Mouse (Mus musculus): ENCODE data around the gene Gm20517. TPM values are rescaled to one million over a fixed set of nuclear protein-coding genes. Genes with fewer than 3 reads are reported as not detected.

Gm20517 gene
- 2.5 and 3.9 TPM in 2 replicates for polyA plus RNA-seq (2016; fragmentation: Nextera tagmentation; extraction: Ambion mirVana)

DNA sequence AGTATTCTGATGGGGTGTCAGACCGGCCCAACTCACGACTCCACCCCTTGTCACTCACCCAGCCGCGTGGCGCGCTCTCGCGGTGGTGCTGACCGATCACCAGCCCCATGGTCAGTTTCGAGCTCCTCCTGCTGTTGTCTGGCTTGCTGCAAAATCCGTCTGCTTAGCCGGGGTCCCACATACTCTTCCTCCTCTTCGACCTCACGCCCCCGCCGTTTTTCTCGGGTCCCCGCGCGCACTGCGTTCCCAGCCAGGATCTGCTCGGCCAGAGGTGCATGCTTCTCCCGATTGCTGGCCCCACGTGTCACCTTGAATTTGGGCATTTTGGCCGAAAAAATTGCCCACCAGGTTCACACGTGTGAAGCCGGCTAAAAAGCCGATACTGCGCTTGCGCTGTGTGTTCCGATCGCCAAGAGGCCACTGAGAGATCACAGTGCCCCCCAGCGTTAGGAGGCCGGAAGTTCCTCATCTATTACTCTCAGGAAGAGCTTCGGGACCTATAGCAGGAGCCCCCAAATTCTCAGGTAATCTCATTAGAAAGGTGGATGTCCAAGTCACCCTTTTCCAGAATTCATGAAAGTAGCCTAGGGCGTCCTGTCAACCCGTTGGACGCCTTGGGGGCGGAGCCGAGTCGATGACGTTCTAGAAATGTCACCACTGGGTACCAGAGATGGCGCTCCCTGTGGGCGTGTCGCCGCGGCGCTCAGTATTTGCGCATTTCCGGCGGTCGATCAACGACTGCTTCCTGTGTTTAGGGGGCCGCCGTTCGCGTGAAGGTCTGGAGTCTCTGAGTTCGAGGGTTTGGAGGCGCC, at the start of gene Gm20517, which contains the start of the genes Bysl and Med20:
Gm20517 (plus strand) TSS at position 741 of the 812 bp plus-strand sequence.
Bysl (minus strand) TSS at position 644 of the 812 bp plus-strand sequence.
Med20 (plus strand) TSS at position 734 of the 812 bp plus-strand sequence.
- H3K4me1 ChIP-seq = peaks cover 28% of the 10 kb centered on the region
- WGBS = under 1% methylated on average over 59 of the region's 59 CpGs
- no peaks in the 10 kb centered on the region for H3K27me3 ChIP-seq
- H3K27ac ChIP-seq = peak within 1 kb of the TSS; percentile 73
- H3K4me2 ChIP-seq (replicated peaks) = peak within 1 kb of the TSS; percentile 91
- H3K36me3 ChIP-seq = peaks cover 36% of the 10 kb centered on the region
- H3K9ac ChIP-seq = peak within 1 kb of the TSS; percentile 83
- H3K9me3 ChIP-seq (replicated peaks) = no peaks in the 10 kb centered on the region
- ATAC-seq (ENCODE audit: low FRiP score) = peak; percentile 91
- peak within 1 kb of the TSS; percentile 75 for H3K4me3 ChIP-seq

DNA sequence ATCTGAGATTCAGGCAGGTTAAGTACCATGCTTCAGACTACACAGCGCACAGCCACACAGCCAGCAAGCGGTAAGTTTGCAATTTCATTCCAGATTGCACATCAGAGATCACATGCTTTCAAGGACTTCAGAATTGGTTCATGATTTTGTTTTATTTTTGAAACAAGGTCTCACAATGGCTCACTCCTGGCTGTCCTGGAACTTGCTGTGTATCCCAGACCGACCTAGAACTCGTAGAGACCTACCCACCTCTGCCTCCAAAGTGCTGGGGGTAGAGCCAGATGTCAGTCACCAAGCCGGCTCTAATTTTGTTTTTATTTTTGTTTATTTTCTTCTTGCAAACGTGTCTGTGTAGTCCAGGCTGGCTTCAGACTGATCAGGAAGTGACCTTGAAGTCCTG, 48.5 kb upstream of the Gm20517 start:
- H3K9ac ChIP-seq = no peak overlapping the region
- no peak overlapping the region for H3K4me3 ChIP-seq
- H3K4me2 ChIP-seq (replicated peaks) = no peak overlapping the region
- no peaks in the 10 kb centered on the region for H3K9me3 ChIP-seq (replicated peaks)
- H3K36me3 ChIP-seq = no peaks in the 10 kb centered on the region
- ATAC-seq (ENCODE audit: low FRiP score) = no peak
- H3K27ac ChIP-seq = no peak overlapping the region
- H3K4me1 ChIP-seq = peaks cover 3% of the 10 kb centered on the region
- H3K27me3 ChIP-seq = no peaks in the 10 kb centered on the region
- 78% methylated on average over 6 of the region's 6 CpGs for WGBS

DNA sequence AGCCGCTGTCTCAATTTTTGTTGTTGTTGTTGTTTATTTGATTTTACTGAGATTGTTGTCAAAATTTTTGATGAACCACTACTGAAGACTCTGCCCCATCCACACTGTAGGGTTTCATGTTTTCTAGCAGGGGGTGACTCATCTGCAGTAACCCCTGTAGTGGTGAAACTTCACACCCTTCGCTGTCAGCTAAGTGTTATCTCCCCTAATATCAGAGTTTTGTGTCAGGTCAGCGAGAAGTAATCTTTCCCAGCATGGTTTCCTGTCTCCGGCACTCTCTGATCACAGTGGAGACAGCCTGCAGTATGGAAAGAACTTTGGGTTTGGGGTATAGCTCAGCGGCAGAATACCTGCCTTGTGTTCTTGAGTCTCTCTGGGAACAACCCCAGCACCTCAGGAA, 46.8 kb upstream of the Gm20517 start:
- Histone ChIP-seq H3K4me2 (replicated peaks) (no peak overlapping the region), H3K36me3 (no peaks in the 10 kb centered on the region), H3K27ac (no peak overlapping the region), H3K4me1 (peaks cover 8% of the 10 kb centered on the region), H3K27me3 (no peaks in the 10 kb centered on the region), H3K9ac (no peak overlapping the region), H3K9me3 (replicated peaks) (no peaks in the 10 kb centered on the region), H3K4me3 (no peak overlapping the region)
- 86% methylated on average over 5 of the region's 5 CpGs for WGBS
- ATAC-seq (ENCODE audit: low FRiP score) = no peak

DNA sequence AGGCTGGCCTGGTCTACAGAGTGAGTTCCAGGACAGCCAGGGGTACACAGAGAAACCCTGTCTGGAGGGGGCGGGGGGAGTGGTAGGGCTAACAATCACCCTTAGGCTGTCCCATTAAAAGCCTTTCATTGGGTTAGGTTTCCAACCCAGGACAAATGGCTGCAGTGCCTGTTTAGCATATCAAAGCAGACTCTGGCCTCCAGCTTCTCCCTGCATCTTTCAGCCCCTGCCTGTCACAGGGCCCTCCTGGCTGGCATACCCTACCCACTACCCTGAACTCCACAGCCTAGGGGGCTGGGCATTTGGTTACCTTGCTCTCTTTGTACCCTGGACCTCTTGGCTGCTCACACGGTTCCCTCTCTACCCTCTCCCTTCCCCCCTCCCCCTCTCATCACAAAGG, 45.3 kb upstream of the Gm20517 start:
- no peak overlapping the region for H3K9ac ChIP-seq
- 18% methylated on average over 2 of the region's 2 CpGs for WGBS
- peaks cover 8% of the 10 kb centered on the region for H3K4me1 ChIP-seq
- no peaks in the 10 kb centered on the region for H3K36me3 ChIP-seq
- no peaks in the 10 kb centered on the region for H3K9me3 ChIP-seq (replicated peaks)
- H3K27ac ChIP-seq = no peak overlapping the region
- no peak overlapping the region for H3K4me2 ChIP-seq (replicated peaks)
- ATAC-seq (ENCODE audit: low FRiP score) = peak; percentile 63
- H3K27me3 ChIP-seq = no peaks in the 10 kb centered on the region
- no peak overlapping the region for H3K4me3 ChIP-seq

DNA sequence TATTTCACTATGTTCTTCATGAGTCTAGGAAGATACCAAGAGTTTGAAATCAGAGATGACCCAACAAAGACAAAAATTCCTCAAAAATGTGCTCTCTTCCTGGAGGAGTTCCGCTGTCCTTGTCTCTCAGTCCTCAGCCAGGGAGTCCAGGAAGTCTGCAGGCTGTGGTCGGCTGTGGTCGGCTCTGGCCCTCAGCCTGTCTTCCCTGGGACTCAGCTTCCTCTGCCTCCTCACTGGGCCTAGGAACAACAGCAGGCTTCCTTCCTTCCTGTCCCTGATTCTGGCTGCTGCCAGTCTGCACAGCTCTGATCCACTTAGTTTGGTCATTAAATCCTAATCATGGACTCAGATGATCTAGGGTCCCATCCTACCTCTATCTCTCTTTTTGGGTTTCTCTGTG, 44.1 kb upstream of the Gm20517 start:
- no peak for ATAC-seq (ENCODE audit: low FRiP score)
- no peak overlapping the region for H3K27ac ChIP-seq
- no peak overlapping the region for H3K9ac ChIP-seq
- H3K36me3 ChIP-seq = no peaks in the 10 kb centered on the region
- WGBS = 70% methylated on average over 3 of the region's 3 CpGs
- peaks cover 10% of the 10 kb centered on the region for H3K4me1 ChIP-seq
- no peak overlapping the region for H3K4me2 ChIP-seq (replicated peaks)
- H3K27me3 ChIP-seq = no peaks in the 10 kb centered on the region
- H3K9me3 ChIP-seq (replicated peaks) = no peaks in the 10 kb centered on the region
- no peak overlapping the region for H3K4me3 ChIP-seq

DNA sequence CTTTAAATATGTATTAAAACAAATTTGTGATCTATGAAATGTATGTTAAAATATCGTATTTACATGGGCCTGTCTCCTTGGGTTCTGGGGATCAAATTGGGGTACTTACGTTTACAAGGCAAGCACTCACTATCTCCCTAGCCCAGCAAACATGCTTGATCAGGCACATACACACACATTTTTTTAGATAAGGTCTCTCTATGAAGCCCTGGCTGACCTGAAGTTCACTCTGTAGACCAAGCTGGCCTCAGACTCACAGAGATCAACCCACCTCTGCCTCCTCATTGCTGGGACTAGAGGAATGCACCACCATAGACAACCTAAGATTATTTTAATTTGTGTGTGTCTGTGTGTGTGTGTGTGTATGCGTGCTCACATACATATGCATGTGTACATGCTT, 43.0 kb upstream of the Gm20517 start:
- no peaks in the 10 kb centered on the region for H3K9me3 ChIP-seq (replicated peaks)
- ATAC-seq (ENCODE audit: low FRiP score) = no peak
- H3K4me1 ChIP-seq = peaks cover 10% of the 10 kb centered on the region
- no peaks in the 10 kb centered on the region for H3K27me3 ChIP-seq
- WGBS = 95% methylated on average over 3 of the region's 3 CpGs
- no peak overlapping the region for H3K4me2 ChIP-seq (replicated peaks)
- H3K9ac ChIP-seq = no peak overlapping the region
- no peak overlapping the region for H3K4me3 ChIP-seq
- H3K27ac ChIP-seq = no peak overlapping the region
- no peaks in the 10 kb centered on the region for H3K36me3 ChIP-seq

DNA sequence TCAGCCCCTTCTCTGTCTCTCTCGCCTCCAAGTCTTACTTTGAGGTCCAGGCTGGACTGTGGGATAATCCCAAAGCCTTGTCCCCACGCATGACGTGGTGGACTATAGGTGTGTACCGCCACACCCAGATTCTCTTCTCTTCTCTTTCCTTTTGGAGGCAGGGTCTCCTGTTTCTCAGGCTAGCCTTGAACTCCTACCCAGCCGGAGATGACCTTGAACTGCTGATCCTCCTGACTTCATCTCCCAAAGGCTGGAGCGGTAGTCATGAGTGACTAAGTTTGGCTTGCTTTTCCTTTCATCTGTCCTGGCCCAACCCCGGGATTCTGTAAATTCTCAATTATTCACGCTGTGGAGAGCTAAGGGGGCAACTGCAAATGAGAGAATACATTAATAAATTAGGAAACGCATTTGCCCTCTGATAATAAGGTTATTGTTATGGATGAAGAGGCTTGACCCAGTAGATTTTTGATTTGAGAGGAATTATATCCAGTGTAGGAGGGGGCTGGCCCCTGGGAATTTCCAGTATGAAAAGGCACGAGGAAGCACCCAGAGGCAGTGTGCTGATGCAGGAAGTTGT, 42.4 kb upstream of the Gm20517 start:
- no peak overlapping the region for H3K27ac ChIP-seq
- H3K9ac ChIP-seq = no peak overlapping the region
- H3K9me3 ChIP-seq (replicated peaks) = no peaks in the 10 kb centered on the region
- peak; percentile 46 for ATAC-seq (ENCODE audit: low FRiP score)
- H3K4me1 ChIP-seq = peaks cover 10% of the 10 kb centered on the region
- WGBS = 57% methylated on average over 10 of the region's 10 CpGs
- H3K4me2 ChIP-seq (replicated peaks) = no peak overlapping the region
- no peaks in the 10 kb centered on the region for H3K27me3 ChIP-seq
- no peaks in the 10 kb centered on the region for H3K36me3 ChIP-seq
- H3K4me3 ChIP-seq = no peak overlapping the region

DNA sequence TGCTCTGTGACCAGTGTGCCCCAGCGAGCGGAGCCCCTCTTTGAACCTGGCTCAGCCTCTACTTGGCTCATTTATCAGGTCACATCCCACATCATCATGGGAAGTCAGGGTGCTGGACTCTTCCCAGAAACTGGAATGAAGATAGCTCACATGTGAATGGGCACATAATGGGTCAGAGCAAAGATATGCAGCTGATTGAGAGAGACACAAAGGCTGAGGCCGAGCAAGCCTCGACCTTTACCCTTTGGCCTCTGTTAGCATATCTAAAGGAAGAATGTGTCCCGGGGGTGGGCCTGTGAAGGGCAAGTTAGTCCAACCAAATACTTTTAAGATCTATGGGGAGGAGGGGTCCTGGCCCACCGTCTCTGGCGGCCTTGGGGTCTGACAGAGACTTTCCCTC, 39.8 kb upstream of the Gm20517 start:
- 18% methylated on average over 7 of the region's 7 CpGs for WGBS
- Histone ChIP-seq H3K4me2 (replicated peaks) (no peak overlapping the region), H3K36me3 (no peaks in the 10 kb centered on the region), H3K27me3 (no peaks in the 10 kb centered on the region), H3K4me1 (peaks cover 7% of the 10 kb centered on the region; the same call in 1 of the 2 replicates), H3K4me3 (no peak overlapping the region), H3K9ac (no peak overlapping the region), H3K27ac (no peak overlapping the region), H3K9me3 (replicated peaks) (no peaks in the 10 kb centered on the region)
- ATAC-seq (ENCODE audit: low FRiP score) = no peak

DNA sequence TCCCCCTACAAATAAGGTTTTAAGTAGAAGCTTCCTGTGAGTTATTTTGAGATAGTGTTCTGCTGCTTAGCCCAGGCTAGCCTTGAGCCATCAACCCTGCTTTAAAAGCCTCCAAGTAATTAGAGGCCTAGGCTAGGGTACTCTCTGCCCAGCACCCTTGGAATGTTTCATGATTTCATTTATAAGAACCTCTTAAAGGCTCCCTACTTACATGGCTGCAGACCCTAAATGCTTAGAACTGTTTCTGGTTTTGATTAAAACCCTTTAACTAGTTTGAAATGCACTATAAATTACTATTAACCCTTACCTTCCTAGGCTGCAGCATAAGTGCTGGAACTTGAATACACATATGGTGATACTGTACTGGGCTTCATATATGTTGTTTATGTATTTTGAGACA, 39.0 kb upstream of the Gm20517 start:
- H3K36me3 ChIP-seq = no peaks in the 10 kb centered on the region
- no peak overlapping the region for H3K9ac ChIP-seq
- H3K4me1 ChIP-seq = peaks cover 7% of the 10 kb centered on the region; the same call in 1 of the 2 replicates
- H3K9me3 ChIP-seq (replicated peaks) = no peaks in the 10 kb centered on the region
- no peak overlapping the region for H3K27ac ChIP-seq
- no peaks in the 10 kb centered on the region for H3K27me3 ChIP-seq
- no peak overlapping the region for H3K4me3 ChIP-seq
- ATAC-seq (ENCODE audit: low FRiP score) = no peak
- H3K4me2 ChIP-seq (replicated peaks) = no peak overlapping the region

DNA sequence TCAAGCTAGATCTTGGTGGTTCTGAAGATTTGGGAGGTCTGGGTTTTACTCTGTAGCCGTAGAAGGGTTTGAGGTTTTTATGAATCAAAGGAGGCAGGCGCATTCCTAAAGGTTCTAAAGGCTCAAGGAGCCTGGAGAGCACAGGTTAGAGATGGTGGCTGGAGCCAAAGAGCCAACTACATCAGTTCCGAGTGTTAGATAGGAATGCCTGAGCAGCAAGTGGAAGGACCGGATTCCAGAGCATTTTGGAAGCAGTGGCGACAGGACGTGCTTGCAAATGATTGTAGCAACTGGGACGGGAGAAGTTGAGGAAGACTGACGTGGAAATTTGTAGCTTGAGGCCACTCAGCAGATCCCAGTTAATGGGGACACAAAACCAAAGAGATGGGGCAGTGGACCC, 37.4 kb upstream of the Gm20517 start:
- H3K4me1 ChIP-seq = peaks cover 4% of the 10 kb centered on the region; the same call in 1 of the 2 replicates
- no peak overlapping the region for H3K4me3 ChIP-seq
- WGBS = 78% methylated on average over 8 of the region's 8 CpGs
- H3K9ac ChIP-seq = no peak overlapping the region
- H3K4me2 ChIP-seq (replicated peaks) = no peak overlapping the region
- no peaks in the 10 kb centered on the region for H3K36me3 ChIP-seq
- H3K9me3 ChIP-seq (replicated peaks) = no peaks in the 10 kb centered on the region
- H3K27me3 ChIP-seq = no peaks in the 10 kb centered on the region
- ATAC-seq (ENCODE audit: low FRiP score) = no peak
- no peak overlapping the region for H3K27ac ChIP-seq

DNA sequence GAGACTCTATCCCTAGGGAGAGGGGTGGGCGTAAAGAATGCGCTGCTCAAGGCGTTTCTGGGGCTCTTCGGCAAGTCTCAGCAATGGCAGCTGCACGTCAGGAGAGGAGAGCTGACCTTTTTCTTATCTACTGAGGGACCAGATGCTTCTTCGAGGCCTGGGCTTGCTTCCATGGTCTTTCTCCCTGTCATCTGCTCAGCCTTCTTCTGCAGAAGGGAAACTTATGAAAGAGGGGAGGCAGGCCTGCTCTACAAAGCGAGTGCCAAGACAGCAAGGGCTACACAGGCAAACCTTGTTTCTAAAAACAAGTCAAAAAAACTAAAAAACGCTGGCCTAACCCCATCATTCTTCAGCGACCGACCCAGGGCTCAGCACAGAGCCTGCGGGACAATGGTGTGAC, 36.6 kb upstream of the Gm20517 start:
- Histone ChIP-seq H3K4me2 (replicated peaks) (no peak overlapping the region), H3K36me3 (no peaks in the 10 kb centered on the region), H3K9ac (no peak overlapping the region), H3K27me3 (no peaks in the 10 kb centered on the region), H3K4me1 (peaks cover 2% of the 10 kb centered on the region; the same call in 1 of the 2 replicates), H3K4me3 (no peak overlapping the region), H3K9me3 (replicated peaks) (no peaks in the 10 kb centered on the region), H3K27ac (no peak overlapping the region)
- WGBS = 69% methylated on average over 11 of the region's 11 CpGs
- no peak for ATAC-seq (ENCODE audit: low FRiP score)

DNA sequence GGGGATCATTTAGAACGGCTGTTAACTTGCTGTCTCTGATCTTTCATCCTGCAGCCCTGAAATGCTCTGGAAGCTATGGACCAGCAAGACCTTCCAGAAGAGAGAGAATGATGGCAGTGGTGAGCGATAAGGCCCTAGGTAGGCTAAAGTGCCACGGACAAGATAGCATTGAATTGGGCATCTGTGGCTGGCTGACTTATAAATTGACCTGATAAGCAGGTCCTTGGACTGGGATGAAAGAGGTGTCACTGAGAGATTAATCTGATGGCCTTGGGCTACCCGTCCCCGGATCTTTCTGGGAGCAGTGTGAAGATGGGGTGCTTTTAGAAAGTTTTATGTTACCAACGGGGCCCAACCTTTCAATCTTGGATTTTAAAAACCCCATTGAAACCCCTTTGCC, 32.7 kb upstream of the Gm20517 start:
- no peak overlapping the region for H3K4me2 ChIP-seq (replicated peaks)
- H3K9me3 ChIP-seq (replicated peaks) = no peaks in the 10 kb centered on the region
- ATAC-seq (ENCODE audit: low FRiP score) = no peak
- 90% methylated on average over 6 of the region's 6 CpGs for WGBS
- H3K27ac ChIP-seq = no peak overlapping the region
- no peaks in the 10 kb centered on the region for H3K36me3 ChIP-seq
- H3K9ac ChIP-seq = no peak overlapping the region
- H3K4me3 ChIP-seq = no peak overlapping the region
- H3K4me1 ChIP-seq = no peaks in the 10 kb centered on the region
- H3K27me3 ChIP-seq = no peaks in the 10 kb centered on the region

DNA sequence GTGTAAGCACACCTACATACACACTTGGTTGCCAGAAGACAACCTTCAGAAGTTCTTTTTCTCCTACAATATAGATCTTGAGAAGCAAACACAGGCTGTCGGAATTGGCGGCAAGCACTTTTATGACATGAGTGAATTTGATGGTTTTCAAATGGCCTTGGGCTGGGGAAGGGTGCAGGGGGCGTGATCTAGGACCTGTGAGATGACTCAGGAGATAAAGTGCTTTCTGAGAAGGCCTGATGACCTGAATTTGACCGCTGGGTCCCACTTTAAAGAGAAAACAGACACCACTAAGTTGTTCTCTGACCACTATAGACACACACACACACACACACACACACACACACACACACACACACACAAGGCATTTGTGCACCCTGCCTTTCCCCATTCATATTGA, 30.4 kb upstream of the Gm20517 start:
- Histone ChIP-seq H3K4me1 (no peaks in the 10 kb centered on the region), H3K27me3 (no peaks in the 10 kb centered on the region), H3K4me3 (no peak overlapping the region), H3K9ac (no peak overlapping the region), H3K9me3 (replicated peaks) (no peaks in the 10 kb centered on the region), H3K27ac (no peak overlapping the region), H3K36me3 (no peaks in the 10 kb centered on the region), H3K4me2 (replicated peaks) (no peak overlapping the region)
- 93% methylated on average over 4 of the region's 4 CpGs for WGBS
- no peak for ATAC-seq (ENCODE audit: low FRiP score)
